Mouse (Mus musculus) embryo, embryonic 9.5 days (tissue): ENCODE measurements around the gene Midn.
A peak's percentile ranks its signal among the peaks of the same experiment; 100 is the strongest.

Experiments used
- DNase-seq: peaks from one replicate; pipeline ENCODE4 v3.0.0-alpha.2; 2017; ENCODE audit errors: extremely low spot score

Gene Midn

GRCm38 (mm10) chr10:80129846-80130245, 18.2 kb upstream of the Midn start:
- DNase-seq = no peak

- no peak for DNase-seq
Observed at GRCm38 (mm10) chr10:80130403-80131031, 17.6 kb upstream of the Midn start.

GRCm38 (mm10) chr10:80131316-80131951, 16.6 kb upstream of the Midn start:
- peak; percentile 73 for DNase-seq

- DNase-seq = peak; percentile 48
Observed at GRCm38 (mm10) chr10:80131952-80132350, 16.1 kb upstream of the Midn start.

GRCm38 (mm10) chr10:80133226-80133849, 14.7 kb upstream of the Midn start:
- no peak for DNase-seq

GRCm38 (mm10) chr10:80134421-80134820, 13.7 kb upstream of the Midn start:
- DNase-seq = no peak

- no peak for DNase-seq
Observed at GRCm38 (mm10) chr10:80135161-80135560, 12.9 kb upstream of the Midn start.

GRCm38 (mm10) chr10:80135641-80136040, 12.4 kb upstream of the Midn start:
- no peak for DNase-seq

- no peak for DNase-seq
Observed at GRCm38 (mm10) chr10:80136179-80136951, 11.7 kb upstream of the Midn start.

- peak; percentile 43 for DNase-seq
Observed at GRCm38 (mm10) chr10:80136952-80137625, 11.0 kb upstream of the Midn start.

GRCm38 (mm10) chr10:80137626-80138552, 10.2 kb upstream of the Midn start:
- DNase-seq = no peak

GRCm38 (mm10) chr10:80138553-80139438, 9.3 kb upstream of the Midn start, which contains the start of gene Atp5d:
TSS of gene Atp5d (plus strand) at chr10:80138632.
- DNase-seq = peak; percentile 59

- no peak for DNase-seq
Observed at GRCm38 (mm10) chr10:80139439-80139775, 8.7 kb upstream of the Midn start.

- no peak for DNase-seq
Observed at GRCm38 (mm10) chr10:80139975-80140665, 8.0 kb upstream of the Midn start.

- DNase-seq = no peak
Observed at GRCm38 (mm10) chr10:80140666-80141035, 7.4 kb upstream of the Midn start, which contains the start of gene Cbarp. TSS of gene Cbarp (minus strand) at chr10:80140835.

GRCm38 (mm10) chr10:80141243-80141642, 6.8 kb upstream of the Midn start:
- peak; percentile 94 for DNase-seq

GRCm38 (mm10) chr10:80141786-80142529, 6.1 kb upstream of the Midn start:
- peak; percentile 96 for DNase-seq

- no peak for DNase-seq
Observed at GRCm38 (mm10) chr10:80142530-80142925, 5.5 kb upstream of the Midn start.
